Mouse (Mus musculus): ENCODE measurements around the gene Nat8f4.
"Not testable (repeated sequence)": the region's sequence is repeated elsewhere in the genome, so short reads cannot be mapped to it uniquely, and the experiment has no call there.

DNA sequence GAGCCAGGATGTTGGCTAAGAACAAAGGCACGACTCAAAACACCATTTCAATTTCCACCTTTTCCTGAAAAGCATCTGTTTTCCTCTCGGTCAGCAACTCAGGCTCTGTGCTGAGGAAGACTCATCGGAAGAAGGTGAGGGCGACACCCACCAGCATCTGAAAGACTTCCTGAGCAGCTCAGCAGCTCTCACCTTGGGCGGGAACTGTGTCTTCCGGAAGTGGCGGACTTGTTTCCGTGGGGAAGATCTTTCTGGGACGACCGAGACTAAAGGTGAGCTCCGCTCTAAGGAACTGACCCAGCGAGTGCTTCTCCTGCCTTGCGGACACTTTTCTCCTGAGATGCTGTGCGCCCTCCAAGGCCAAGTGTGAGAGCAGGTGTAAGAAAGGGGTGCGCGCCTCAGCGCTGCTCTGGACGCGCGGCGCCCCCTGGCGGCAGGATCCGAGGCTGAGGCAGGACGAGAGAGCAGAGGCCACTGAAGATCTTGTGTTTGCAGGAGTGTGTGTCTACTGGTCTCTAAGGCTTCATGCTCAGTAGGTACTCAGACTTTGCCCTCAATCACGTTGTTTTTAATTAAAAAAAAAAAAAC is 9.5 kb downstream of the Nat8f4 start:
- TF ChIP-seq CTCF (IDR thresholded peaks at IDR 0.05; ENCODE audit: low read depth): peak; percentile 69
- TF ChIP-seq EP300 (optimal IDR thresholded peaks at IDR 0.05): not testable (repeated sequence)

Data from stomach, postnatal 0 days (tissue).